Mouse (Mus musculus): Measurements from ENCODE around the gene Cass4. TPM values are rescaled to one million over a fixed set of nuclear protein-coding genes. Genes with fewer than 3 reads are reported as not detected.

Cass4 gene
- polyA plus RNA-seq, 1 experiment from 2014 or later: 0.31 TPM

DNA sequence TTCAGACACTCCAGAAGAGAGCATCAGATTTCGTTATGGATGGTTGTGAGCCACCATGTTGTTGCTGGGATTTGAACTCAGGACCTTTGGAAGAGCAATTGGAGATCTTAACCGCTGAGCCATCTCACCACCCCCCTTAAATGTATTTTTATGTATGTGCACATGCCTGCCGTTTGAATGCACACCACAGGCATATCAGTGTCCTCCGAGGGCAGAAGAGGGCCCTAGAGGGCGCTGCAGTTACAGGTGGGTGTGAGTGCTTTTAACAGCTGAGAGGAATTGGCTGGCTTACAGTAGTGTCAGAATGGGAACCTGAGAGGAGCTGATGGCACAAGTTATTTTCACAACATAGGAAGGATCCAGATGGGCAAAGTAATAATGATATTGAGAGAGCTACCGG lies 81.4 kb downstream of the Cass4 start:
- Histone ChIP-seq H3K27ac (replicated peaks) (no peak overlapping the region), H3K4me1 (no peaks in the 10 kb centered on the region), H3K4me2 (replicated peaks) (no peak overlapping the region), H3K9me3 (no peaks in the 10 kb centered on the region), H3K4me3 (no peak overlapping the region), H3K9ac (replicated peaks) (no peak overlapping the region), H3K27me3 (peaks cover 6% of the 10 kb centered on the region; the same call in 1 of the 2 replicates), H3K36me3 (peaks cover 2% of the 10 kb centered on the region; the same call in 1 of the 2 replicates)
- 39% methylated on average over 6 of the region's 6 CpGs for WGBS
- no peak for ATAC-seq (ENCODE audit: low FRiP score, low read depth)

DNA sequence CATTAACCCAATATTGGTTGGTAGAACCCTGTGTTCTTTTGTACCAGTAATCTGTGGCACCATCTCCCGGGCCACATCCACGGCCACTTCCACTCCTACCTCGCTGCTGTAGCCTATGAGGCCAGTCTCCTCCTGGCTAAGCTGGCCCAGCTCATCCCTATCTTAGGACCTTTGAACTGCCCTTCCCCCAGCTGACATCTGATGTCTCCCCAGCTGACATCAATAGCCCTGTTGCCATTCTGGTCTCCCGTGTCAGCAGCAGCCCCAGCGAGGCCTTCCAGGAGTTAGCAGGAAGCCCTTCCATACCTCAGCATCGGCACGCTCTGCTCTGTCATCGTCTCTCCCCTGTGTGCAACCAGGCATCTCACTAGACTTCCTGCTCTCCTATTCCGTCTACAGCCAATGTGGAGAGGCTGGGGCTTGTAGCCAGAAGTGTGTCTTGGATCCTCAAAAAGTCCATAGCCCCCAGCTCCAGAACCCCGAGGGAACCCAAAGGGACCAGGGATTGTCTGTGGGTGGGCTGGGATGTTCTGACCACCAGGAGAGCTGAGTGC lies 83.2 kb downstream of the Cass4 start:
- Histone ChIP-seq H3K9me3 (no peaks in the 10 kb centered on the region), H3K4me2 (replicated peaks) (no peak overlapping the region), H3K36me3 (no peaks in the 10 kb centered on the region), H3K27ac (replicated peaks) (no peak overlapping the region), H3K4me3 (no peak overlapping the region), H3K4me1 (no peaks in the 10 kb centered on the region), H3K9ac (replicated peaks) (no peak overlapping the region), H3K27me3 (peaks cover 10% of the 10 kb centered on the region; the same call in 1 of the 2 replicates)
- WGBS: 37% methylated on average over 10 of the region's 10 CpGs
- ATAC-seq (ENCODE audit: low FRiP score, low read depth): no peak

DNA sequence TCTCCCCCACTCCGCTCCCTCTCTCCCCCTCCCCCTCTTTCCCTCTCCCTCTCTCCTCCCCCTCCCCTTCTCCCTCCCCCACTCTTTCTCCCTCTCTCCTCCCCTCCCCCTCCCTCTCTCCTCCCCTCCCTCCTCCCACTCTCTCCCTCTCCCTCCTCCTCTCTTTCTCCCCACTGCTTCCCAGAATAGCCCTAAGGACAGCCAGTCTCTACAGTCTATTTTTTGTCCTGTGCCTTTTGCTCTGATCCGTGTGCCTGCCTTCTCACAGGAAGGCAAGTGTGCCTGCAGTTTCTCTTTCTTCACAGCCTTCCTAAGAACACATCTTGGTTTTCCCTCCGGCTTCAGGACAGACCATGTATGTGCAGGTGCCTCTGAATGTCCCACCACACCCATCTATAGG lies 83.8 kb downstream of the Cass4 start:
- no peaks in the 10 kb centered on the region for H3K9me3 ChIP-seq
- no peaks in the 10 kb centered on the region for H3K36me3 ChIP-seq
- no peak overlapping the region for H3K9ac ChIP-seq (replicated peaks)
- H3K27me3 ChIP-seq: peaks cover 10% of the 10 kb centered on the region; the same call in 1 of the 2 replicates
- no peaks in the 10 kb centered on the region for H3K4me1 ChIP-seq
- H3K4me3 ChIP-seq: no peak overlapping the region
- no peak overlapping the region for H3K27ac ChIP-seq (replicated peaks)
- no peak overlapping the region for H3K4me2 ChIP-seq (replicated peaks)
- no peak for ATAC-seq (ENCODE audit: low FRiP score, low read depth)
- 34% methylated on average over 3 of the region's 3 CpGs for WGBS

DNA sequence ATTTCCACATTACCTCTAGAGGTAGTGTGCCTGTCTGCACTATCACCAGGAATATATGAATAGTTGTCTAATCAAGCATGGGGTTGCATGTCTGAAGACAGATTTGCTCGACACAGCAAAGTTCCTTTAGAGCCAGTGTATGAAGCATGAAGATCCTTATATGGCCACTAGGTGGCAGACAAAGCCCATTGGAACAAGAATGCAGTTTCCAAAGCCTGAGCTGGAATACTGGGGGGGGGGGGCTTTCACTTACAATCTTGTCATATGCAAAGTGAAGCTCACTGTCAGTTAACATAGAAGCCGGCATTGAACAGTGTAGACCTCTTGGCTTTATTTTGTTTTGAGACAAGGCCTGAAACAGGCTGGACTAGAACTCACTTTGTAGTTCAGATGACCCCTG lies 84.3 kb downstream of the Cass4 start:
- H3K4me2 ChIP-seq (replicated peaks): no peak overlapping the region
- H3K9ac ChIP-seq (replicated peaks): no peak overlapping the region
- no peaks in the 10 kb centered on the region for H3K4me1 ChIP-seq
- WGBS: 6% methylated on average over 2 of the region's 2 CpGs
- H3K36me3 ChIP-seq: no peaks in the 10 kb centered on the region
- no peak overlapping the region for H3K4me3 ChIP-seq
- H3K27me3 ChIP-seq: peaks cover 10% of the 10 kb centered on the region; the same call in 1 of the 2 replicates
- H3K9me3 ChIP-seq: no peaks in the 10 kb centered on the region
- ATAC-seq (ENCODE audit: low FRiP score, low read depth): no peak
- no peak overlapping the region for H3K27ac ChIP-seq (replicated peaks)

DNA sequence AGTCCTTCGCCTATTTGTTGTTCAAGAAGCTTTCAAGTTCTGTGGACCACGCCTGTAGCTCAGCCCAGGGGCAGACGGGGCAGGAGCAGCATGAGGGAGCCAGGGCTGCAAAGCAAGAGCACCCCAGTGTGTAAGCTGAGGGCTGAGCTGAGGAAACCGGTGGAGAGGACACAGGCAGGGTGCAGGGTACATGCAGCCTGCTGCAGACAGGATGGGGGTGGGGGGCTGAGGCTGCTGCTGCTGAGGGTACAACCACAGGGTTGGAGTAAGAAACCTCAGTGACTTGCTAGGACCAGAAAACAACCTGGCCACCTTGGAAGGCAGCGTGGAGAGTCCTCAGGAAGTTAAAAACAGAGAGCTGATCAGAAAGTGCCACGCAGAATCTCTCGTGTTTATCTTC lies 86.7 kb downstream of the Cass4 start:
- no peak overlapping the region for H3K27ac ChIP-seq (replicated peaks)
- peaks cover 4% of the 10 kb centered on the region; the same call in 1 of the 2 replicates for H3K4me1 ChIP-seq
- ATAC-seq (ENCODE audit: low FRiP score, low read depth): no peak
- H3K36me3 ChIP-seq: no peaks in the 10 kb centered on the region
- H3K4me3 ChIP-seq: no peak overlapping the region
- no peak overlapping the region for H3K9ac ChIP-seq (replicated peaks)
- H3K27me3 ChIP-seq: peaks cover 10% of the 10 kb centered on the region; the same call in 1 of the 2 replicates
- 64% methylated on average over 7 of the region's 7 CpGs for WGBS
- no peaks in the 10 kb centered on the region for H3K9me3 ChIP-seq
- H3K4me2 ChIP-seq (replicated peaks): no peak overlapping the region

DNA sequence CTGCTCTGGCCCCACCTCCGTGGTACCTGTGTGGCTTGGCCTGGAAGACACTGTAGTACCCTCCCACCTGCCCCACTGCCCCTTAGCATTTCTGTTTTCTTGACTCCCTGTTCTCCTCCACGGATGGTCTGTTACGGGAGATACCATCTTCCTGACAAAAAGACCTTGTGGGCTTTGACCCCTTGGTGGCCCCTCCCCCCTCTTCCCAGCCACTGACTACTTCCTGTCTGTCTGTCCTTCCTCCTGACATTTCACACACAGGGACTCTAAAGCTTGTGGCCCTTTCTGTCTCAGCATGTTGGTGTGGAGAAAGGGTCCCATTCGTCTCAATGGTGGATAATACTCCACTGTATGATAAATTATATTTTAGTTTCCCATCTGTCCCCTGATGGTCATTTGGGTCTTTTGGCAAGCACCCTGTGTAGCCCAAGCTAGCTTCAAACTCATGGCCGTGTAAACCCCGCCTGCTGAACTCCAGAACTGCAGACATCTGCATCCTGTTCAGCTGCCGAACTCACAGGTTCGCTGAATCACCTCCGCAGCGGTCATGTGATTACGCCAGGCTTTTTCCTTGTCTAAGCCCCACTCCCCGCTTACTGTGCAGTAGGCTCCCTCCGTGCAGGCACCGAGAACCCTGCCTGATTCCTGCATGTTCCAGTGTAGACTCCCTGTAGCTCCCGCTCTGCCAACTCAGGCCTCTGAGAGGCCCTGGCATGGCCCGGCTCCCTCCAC lies 88.2 kb downstream of the Cass4 start:
- no peak overlapping the region for H3K9ac ChIP-seq (replicated peaks)
- H3K9me3 ChIP-seq: no peaks in the 10 kb centered on the region
- no peaks in the 10 kb centered on the region for H3K36me3 ChIP-seq
- ATAC-seq (ENCODE audit: low FRiP score, low read depth): no peak
- H3K27me3 ChIP-seq: peaks cover 7% of the 10 kb centered on the region; the same call in 1 of the 2 replicates
- 88% methylated on average over 16 of the region's 16 CpGs for WGBS
- H3K4me3 ChIP-seq: no peak overlapping the region
- H3K27ac ChIP-seq (replicated peaks): no peak overlapping the region
- H3K4me2 ChIP-seq (replicated peaks): no peak overlapping the region
- H3K4me1 ChIP-seq: peaks cover 4% of the 10 kb centered on the region; the same call in 1 of the 2 replicates

Other genes with a start within 250 kb of the Cass4 start
- gene Mc3r, start 145.3 kb upstream of the Cass4 start, polyA plus RNA-seq (2016; fragmentation: Nextera tagmentation; extraction: Ambion mirVana): not detected in 2 replicates
- 25.8 and 32.6 TPM in 2 replicates for gene Fam210b, start 48.2 kb upstream of the Cass4 start, polyA plus RNA-seq (2016; fragmentation: Nextera tagmentation; extraction: Ambion mirVana)
- 101 and 111 TPM in 2 replicates for gene Aurka, start 23.3 kb upstream of the Cass4 start, polyA plus RNA-seq (2016; fragmentation: Nextera tagmentation; extraction: Ambion mirVana)
- 38.8 and 45.0 TPM in 2 replicates for gene Cstf1, start 23.1 kb upstream of the Cass4 start, polyA plus RNA-seq (2016; fragmentation: Nextera tagmentation; extraction: Ambion mirVana)
- 87.9 and 90.8 TPM in 2 replicates for gene Rtf2, start 46.8 kb downstream of the Cass4 start, polyA plus RNA-seq (2016; fragmentation: Nextera tagmentation; extraction: Ambion mirVana)
- gene Gcnt7, start 64.8 kb downstream of the Cass4 start, polyA plus RNA-seq (2016; fragmentation: Nextera tagmentation; extraction: Ambion mirVana): 2.4 and 2.6 TPM in 2 replicates
- gene Fam209, start 78.7 kb downstream of the Cass4 start, polyA plus RNA-seq (2016; fragmentation: Nextera tagmentation; extraction: Ambion mirVana): 0.45 and 0.47 TPM in 2 replicates
- 2.9 and 3.1 TPM in 2 replicates for gene Tfap2c, start 155.8 kb downstream of the Cass4 start, polyA plus RNA-seq (2016; fragmentation: Nextera tagmentation; extraction: Ambion mirVana)

All from midbrain, embryonic 12.5 days (tissue).